Mouse (Mus musculus) cerebellum, postnatal 4 days (tissue): ENCODE results near the gene Rln3.

ENCODE experiments used
- DNase-seq, 2 experiments: peaks; one replicate each; pipeline ENCODE4 v3.0.0; 2022; ENCODE audit warnings: low spot score in 2 of 2, mixed read lengths in 1 of 2

Gene Rln3

GRCm38 (mm10) chr8:84065457-84066072 is 20.8 kb upstream of the Rln3 start:
- no peak for DNase-seq

GRCm38 (mm10) chr8:84065037-84065436 is 20.2 kb upstream of the Rln3 start, which contains the start of gene Gm10643:
Gm10643 (minus strand) TSS chr8:84065137.
- DNase-seq = no peak

DNA sequence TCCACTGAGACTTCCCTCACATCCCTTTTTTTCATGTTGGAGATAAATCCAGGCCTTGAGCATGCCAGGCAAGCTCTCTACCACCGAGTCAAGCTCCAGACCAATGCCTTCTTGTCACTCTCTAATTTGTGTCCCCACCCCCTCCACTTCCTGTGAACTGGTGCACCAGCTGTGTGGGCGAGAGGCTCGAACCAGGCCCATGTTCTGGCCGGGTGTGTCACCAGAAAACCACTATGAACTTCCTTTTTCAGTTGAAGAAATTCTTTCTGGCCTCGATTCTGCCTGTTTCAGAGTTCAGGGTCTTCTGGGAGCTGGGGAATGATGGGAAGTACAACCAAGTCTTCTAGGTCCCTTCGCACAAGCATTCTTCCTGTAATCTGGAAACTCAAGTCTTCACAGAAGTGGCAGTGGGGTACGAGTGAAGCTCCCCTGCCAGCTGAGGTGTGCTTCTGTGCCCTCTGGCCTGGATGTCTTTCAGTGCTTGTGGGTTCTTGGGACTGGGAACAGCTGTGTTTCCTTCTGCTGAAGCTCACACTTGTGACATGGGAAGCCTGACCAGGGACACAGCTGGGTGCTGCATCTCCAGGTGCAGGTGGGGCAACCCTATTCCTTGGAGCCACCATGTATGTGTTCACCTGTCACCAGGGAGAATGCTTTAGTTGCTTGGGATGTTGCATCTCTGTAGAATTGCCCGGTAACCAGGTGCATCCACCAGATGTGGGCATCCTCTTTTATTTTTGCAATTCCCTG is 19.2 kb upstream of the Rln3 start:
- DNase-seq = no peak

DNA sequence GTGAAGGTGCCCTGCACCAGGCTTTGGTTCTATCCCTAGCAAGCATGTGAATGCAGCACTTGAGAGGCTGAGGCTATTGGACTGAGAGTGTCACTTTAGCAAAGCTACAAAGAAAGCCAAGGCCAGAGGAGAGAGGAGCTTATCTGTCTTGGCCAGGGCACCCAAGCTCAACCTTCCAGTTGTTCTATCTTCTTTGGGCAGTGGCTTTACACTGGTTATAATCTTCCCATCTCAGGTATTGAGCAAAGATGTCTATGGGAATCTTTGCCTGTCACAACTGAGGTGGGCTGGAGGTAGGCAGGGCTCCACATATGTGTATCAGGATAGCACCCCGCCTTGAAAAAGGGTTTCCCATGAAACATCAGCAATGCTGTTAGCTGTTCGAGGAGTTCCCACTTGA is 15.4 kb upstream of the Rln3 start:
- DNase-seq = no peak

DNA sequence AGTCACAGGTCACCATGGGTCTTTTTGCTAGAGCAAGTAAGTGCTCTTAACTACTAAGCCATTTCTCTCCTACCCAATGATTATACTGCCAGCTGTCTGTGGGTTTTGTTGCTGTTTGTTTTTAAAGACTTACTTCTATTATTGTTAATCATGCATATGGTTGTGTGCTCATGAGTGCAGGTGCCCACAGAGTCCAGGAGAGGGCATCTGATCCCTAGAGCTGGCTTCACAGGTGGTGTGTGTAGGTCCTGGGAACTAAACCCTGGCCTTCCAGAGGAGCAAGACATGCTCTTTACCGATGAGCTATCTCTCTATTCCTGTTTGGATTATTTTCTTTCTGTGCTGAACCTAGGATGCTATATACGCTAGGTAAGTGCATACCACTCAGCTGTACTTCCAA is 14.4 kb upstream of the Rln3 start:
- no peak for DNase-seq

DNA sequence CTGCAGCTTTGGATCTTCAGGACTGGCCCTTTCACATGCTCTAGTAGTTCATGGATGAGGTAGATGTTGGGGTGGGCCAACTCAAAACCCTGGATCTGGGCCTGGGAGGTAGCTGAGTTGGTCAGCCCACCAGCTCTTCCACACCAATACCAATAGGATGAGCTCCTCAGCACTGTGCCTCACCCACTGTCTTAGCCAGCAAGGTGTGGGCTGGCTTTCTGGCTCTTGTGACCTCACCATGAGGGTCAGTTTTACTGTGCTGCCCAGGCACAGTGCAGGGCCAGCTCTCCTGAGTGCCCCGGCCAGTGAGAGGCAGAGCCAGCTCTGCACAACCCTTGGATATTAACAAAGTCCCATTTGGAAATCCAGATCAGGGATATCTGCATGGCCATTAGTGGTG is 13.0 kb upstream of the Rln3 start:
- no peak for DNase-seq

DNA sequence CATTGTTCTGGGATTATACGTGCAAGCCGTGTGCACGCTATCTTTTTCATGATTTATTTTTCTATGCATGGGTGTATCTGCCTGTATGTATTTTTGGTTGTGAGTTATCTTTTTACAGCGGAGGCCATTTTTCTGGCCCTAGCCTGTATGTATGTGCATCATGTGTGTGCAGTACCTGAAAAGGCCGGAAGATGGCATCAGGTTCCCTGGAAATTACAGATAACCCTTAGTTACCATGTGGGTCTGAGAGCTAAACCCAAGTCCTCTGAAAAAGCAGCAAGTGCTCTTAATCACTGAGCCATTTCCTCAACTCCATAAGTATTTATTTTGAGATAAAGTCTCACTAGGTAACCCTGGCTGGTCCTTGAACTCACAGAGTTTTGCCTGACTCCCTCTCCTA is 8.4 kb upstream of the Rln3 start:
- DNase-seq = no peak

DNA sequence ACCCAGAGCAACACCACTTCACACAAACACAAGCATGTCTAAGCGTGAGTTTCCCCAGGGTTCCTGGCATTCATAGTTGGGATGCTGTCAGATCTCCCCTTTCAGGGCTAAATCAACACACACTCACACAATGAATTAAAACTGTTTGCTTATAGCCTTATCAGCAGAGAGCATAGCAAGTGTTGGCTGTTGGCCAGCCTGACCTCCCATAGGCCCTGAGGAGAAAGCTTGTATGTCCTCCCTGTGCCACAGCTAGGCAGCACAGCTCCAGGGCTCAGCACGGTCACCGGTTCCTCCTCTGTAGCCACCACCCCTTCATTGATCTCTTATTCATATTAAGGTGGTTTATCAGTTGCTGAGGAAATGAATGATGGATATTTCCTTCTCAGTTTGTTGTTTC is 7.9 kb upstream of the Rln3 start:
- DNase-seq = no peak

DNA sequence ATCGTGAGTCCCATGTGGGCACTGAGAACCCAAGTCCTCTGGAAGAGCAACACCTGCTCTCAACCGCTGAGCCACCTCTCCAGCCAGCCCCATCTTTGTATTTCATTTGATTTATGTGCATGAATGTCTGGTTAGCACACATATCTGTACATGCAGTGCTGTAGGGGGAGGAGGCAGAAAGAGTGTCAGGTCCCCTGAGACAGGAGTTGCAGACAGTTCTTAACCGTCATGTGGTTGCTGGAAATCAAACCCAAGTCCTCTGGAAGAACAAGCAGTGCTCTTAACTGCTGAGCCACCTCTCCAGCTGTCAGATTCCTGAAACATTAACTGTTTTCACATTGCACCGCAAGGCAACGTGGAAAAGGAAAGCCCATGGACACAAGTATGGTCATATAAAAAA is 3.4 kb upstream of the Rln3 start:
- DNase-seq = no peak

GRCm38 (mm10) chr8:84046505-84046904 is 1.7 kb upstream of the Rln3 start:
- DNase-seq = no peak

- no peak for DNase-seq
Observed at GRCm38 (mm10) chr8:84044103-84044502, 697 bp downstream of the Rln3 start.

- DNase-seq = peak in 1 of 2 experiments; percentile 49
Observed at GRCm38 (mm10) chr8:84042948-84043342, 1.9 kb downstream of the Rln3 start.

GRCm38 (mm10) chr8:84042066-84042947 is 2.5 kb downstream of the Rln3 start, which contains the start of gene Il27ra:
Il27ra (minus strand) TSS chr8:84042589.
- DNase-seq = peak in 1 of 2 experiments; percentile 47

GRCm38 (mm10) chr8:84039050-84039449 is 5.8 kb downstream of the Rln3 start:
- peak; percentile 67 to 83 for DNase-seq

- DNase-seq = no peak
Observed at GRCm38 (mm10) chr8:84038015-84038414, 6.8 kb downstream of the Rln3 start.

DNA sequence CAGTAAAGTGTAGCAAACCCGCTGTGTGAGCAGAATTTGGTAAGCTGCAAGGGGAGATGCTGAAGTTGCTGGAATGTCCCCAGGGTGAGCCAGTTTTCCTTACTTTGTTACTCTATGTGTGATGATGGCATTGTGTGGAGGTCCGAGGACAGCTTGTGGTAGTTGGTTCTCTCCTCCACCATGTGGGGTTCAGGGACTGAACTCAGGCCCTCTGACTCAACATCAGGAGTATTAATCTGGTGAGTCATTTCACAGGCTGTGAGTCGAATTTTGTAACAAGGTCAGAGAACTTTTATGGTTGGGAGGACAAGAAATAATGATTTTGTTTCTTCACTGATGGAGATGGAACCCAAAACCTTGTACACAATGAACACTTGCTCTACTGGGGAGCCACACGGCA is 12.0 kb downstream of the Rln3 start:
- DNase-seq = no peak

- no peak for DNase-seq
Observed at GRCm38 (mm10) chr8:84029272-84029671, 15.5 kb downstream of the Rln3 start.

- no peak for DNase-seq
Observed at GRCm38 (mm10) chr8:84027449-84027848, 17.4 kb downstream of the Rln3 start.

GRCm38 (mm10) chr8:84025863-84026262 is 18.9 kb downstream of the Rln3 start:
- DNase-seq = peak in 1 of 2 experiments; percentile 32

DNA sequence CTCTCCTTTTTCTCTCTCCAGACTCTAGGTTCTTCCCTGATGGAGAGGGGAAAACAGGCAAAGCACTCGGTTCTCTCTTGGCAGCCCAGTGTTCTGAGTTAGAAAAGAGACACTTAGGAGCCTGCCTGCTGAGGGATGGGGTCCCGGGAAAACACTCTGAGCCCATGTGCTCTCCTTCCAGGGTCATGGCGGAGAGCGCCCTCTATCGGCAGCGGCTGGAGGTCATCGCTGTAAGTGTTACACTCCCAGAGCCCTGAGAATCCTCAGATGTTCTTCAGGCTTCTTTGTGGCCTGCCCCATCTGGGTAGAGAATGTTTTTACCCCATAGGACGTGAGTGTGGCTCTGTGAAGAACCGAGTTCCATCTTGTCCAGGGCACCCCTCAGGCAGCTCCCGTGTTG is 20.6 kb downstream of the Rln3 start:
- DNase-seq = peak in 1 of 2 experiments; percentile 63

- no peak for DNase-seq
Observed at GRCm38 (mm10) chr8:84023631-84024030, 21.2 kb downstream of the Rln3 start.

DNA sequence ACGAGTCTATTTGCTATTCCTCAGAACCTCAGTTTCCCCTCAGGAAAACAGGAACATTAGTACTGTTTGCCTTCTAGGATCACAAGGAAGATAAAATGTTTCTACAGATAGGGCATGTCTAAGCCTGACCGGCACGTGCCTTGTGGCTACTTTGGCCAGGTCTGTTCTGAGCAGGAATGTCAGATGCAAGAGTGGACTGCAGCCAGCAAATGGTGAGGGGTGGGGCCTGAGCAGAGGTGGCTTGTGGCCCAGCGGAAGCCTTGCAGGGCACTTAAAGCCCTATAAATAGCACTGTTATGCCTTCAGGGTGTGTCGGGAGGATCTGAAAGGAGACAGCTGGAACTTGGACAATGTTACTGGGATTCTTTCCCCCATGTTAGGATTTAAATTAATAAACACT is 21.7 kb downstream of the Rln3 start:
- no peak for DNase-seq
